Mouse (Mus musculus) gastrocnemius, postnatal 14 days (tissue): ENCODE measurements around the gene Fbxw11. TPM values are rescaled to one million over a fixed set of nuclear protein-coding genes. Genes with fewer than 3 reads are reported as not detected.

Experiments
- DNase-seq: peaks from one replicate; pipeline ENCODE4 v3.0.0; 2021; ENCODE audit warnings: mixed read lengths
- intact Hi-C: fragments of 180-260 bp; cut with DNase I; formaldehyde crosslinking; loops from one replicate; pipeline ENCODE4 v1.15.1; 2025; ENCODE audit warnings: low total_unique reads
- total RNA-seq, 2 experiments: library from RNA; stranded (reverse); gene quantifications; 2 replicates each; pipeline ENCODE4 v1.2.3; 2021

Fbxw11 gene
- total RNA-seq, 2 experiments from 2014 or later: 53.3 to 53.6 TPM

DNA sequence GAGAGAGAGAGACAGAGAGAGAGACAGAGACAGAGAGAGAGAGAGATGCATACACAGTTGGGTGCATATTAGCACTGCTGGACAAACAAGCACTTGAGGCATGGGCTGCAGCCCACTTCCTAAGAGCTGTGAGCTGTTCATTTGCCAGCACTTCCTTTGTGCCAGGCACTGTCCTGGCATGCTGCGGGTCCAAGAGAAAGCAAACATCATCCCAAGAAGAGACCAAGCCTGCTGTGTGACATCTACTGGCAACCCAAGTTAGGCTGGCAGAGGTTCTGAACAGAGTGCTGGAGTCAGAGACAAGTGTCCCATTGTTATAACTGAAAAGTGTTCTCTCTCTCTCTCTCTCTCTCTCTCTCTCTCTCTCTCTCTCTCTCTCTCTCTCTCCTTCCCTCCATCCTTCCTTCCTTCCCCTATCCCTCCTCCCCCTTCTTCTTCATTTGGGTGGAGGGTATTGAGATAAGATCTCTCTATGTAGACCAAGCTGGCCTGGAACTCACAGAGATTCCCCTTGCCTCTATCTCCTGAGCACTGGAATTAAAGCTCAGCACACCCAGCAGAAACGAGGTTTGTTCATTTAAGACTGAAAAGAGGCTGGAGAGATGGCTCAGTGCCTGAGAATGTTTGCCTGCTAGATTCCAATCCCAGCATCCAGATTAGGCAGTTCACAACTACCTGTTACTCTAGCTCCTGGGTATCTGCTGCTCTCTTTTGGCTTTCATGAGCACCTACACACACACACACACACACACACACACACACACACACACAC, 139.3 kb downstream of the Fbxw11 start:
- intact Hi-C loops: no loop called here
- DNase-seq: no peak

DNA sequence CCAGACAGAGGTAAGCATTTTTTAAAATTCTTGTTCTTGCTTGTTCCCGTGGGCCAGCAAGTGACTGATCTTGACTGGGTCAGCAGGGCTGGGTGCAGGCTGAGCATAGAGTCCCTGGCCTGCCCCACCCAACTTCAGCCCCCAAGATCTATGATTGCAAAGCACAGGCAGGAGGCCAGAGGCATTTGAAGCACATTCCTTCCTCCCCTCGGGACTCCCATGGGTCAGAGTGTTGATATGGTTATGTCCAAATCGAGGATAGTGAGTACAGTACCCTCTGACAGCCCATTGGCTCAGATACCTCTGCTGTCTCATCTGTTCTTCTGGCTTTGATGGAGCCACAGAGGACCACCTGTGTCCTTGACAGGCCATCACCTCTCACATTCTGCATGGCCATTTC, 140.2 kb downstream of the Fbxw11 start:
- peak; percentile 24 for DNase-seq
- intact Hi-C loops: no loop called here

DNA sequence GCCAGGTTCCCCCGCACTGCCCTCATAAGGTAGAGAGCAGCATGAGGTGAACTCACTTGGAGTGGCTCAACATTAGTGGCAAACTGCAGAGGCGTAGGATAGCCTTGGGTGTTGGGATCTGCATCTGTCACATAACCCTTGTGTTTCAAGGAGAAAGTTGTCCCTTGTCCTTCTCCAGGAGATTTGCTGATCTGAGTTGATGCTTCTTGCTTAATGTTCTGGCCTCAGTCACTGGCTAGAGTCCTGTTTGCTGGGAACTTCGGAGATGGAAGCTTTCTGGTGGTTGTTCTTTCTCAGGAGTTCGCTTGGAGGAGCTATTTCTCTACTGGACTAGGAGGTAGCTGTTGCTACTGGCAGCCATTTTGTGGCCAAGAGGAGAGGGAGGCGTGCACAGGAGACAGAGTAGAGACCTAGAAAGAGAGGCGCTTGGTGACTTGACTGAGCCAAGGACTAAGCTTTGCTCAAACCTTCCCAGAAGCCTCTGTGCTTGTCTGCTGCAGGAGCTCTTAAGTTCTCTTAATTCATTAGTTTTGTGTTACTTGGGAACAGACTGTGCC, 143.1 kb downstream of the Fbxw11 start:
- DNase-seq: no peak
- intact Hi-C loops: no loop called here

DNA sequence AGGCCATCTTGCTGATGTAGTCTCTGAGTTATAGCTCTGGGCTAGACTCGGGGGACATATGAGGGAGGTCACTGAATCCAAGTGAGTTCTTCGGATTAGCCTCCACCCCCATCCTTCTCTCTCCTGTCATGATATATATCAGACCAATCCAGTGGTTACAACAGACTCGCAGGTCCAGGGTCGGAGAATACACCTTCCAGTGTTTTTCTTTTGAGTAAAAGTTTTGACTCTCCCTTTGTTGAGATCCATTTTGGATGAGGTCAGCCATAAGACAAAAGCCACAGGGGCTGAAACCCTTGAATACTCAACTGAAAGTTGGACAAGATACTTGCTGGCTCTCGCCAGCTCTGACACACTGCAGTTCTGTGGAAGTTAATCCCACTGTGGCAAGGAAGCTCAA, 143.7 kb downstream of the Fbxw11 start:
- DNase-seq: peak; percentile 28
- intact Hi-C loops: no loop called here

GRCm38 (mm10) chr11:32794759-32795445, 152.4 kb downstream of the Fbxw11 start:
- intact Hi-C loops: no loop called here

More at GRCm38 (mm10) chr11:32794759-32795445, 152.4 kb downstream of the Fbxw11 start:
- DNase-seq: no peak

Other genes with a start within 250 kb of the Fbxw11 start
- gene Ubtd2, start 187.4 kb upstream of the Fbxw11 start, total RNA-seq: 10 to 100 TPM; 18.9 to 21.4 TPM
- gene Efcab9, start 110.6 kb upstream of the Fbxw11 start, total RNA-seq: under 1 TPM; 0.47 to 0.70 TPM
- gene Stk10, start 109.4 kb upstream of the Fbxw11 start, total RNA-seq: 1 to 10 TPM; 4.9 to 6.9 TPM
- gene Smim23, start 181.9 kb downstream of the Fbxw11 start, total RNA-seq: not detected